Mouse (Mus musculus): ENCODE data around the gene Rhof.

Gene Rhof

DNA sequence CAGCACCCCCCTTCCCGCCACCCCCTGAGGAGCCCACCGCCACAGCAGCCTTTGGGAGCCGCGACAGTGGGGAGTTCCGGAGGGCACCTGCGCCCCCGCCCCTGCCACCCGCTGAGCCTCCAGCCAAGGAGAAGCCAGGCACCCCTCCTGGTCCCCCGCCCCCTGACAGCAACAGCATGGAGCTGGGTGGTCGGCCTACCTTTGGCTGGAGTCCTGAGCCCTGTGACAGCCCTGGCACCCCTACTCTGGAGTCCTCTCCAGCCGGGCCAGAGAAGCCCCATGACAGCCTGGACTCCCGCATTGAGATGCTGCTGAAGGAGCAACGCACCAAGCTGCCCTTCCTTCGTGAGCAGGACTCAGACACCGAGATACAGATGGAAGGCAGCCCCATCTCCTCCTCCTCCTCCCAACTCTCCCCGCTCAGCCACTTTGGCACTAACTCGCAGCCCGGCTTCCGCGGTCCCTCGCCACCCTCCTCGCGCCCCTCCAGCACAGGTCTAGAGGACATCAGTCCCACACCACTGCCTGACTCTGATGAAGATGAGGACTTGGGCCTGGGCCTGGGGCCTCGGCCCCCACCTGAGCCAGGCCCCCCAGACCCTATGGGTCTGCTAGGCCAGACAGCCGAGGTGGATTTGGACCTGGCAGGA, 15.7 kb upstream of the Rhof start:
- no peak for DNase-seq (ENCODE audit: low read depth, low spot score)

DNA sequence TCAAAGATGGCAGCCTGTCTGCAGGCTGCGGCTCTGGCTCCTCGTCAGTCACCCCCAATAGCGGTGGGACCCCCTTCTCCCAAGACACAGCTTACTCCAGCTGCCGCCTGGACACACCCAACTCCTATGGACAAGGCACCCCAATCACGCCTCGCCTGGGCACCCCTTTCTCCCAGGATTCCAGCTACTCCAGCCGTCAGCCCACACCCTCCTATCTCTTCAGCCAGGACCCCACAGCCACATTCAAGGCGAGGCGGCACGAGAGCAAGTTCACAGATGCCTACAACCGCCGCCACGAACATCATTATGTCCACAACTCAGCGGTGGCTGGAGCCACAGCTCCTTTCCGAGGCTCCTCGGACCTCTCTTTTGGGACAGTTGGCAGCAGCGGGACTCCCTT, 15.1 kb upstream of the Rhof start:
- DNase-seq (ENCODE audit: low read depth, low spot score) = no peak

DNA sequence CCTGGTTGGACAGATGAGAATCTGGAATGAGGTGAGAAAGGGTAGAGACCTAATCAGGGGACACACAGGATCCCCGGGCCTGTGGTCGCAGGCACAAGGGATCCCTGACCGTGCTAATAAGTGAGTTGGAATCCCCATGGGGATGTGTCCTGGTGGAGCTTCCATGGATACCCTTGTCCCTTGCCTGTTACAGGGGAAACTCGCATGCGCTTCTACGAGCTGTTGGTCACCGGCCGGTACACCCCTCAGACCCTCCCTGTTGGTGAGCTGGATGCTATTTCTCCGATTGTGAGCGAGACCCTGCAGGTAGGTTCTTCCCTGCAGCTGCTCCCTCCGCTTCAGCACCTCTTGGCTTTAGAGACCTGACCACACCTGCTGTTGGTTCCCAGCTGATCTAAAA, 13.9 kb upstream of the Rhof start:
- no peak for DNase-seq (ENCODE audit: low read depth, low spot score)

DNA sequence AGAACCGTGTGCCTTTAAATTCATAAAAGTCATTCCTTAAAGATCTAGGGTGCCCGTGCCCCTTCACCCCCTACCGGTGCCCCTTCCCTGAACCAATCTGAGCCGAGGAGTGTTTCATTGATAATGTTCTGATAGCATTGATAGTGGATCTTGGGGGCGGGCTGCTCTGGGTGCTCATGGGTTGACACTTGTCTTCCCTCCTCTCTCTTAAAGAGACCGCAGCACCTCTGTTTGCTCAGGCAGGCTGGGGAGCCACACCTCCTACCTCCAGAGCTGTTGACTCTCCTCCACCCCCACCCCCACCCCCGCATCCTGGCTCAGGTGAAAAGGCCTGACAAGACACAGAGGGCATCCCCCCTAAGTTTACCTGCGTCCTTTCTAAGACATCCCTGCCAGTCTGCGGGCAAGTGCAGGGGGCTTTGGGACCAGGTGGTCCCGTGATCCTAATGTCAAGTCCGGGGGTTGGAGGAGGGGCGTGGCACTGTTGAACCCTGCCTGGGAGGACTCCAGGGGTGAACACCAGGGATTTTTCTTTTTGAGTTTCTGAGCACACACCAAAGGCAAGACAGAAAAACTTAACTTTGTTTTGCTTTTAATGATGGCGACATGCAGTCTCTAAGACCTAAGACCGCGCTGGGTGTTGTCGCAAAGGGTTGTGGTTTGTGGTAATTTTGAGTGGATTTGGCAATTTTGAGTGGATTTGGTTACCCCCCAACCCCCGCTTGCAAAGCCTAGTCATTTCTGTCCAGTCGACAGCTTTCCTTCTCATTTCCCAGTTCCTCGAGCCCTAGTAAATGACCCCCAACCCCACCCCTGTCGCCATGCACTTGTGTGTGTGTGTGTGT, 12.5 kb upstream of the Rhof start:
- DNase-seq (ENCODE audit: low read depth, low spot score) = no peak

DNA sequence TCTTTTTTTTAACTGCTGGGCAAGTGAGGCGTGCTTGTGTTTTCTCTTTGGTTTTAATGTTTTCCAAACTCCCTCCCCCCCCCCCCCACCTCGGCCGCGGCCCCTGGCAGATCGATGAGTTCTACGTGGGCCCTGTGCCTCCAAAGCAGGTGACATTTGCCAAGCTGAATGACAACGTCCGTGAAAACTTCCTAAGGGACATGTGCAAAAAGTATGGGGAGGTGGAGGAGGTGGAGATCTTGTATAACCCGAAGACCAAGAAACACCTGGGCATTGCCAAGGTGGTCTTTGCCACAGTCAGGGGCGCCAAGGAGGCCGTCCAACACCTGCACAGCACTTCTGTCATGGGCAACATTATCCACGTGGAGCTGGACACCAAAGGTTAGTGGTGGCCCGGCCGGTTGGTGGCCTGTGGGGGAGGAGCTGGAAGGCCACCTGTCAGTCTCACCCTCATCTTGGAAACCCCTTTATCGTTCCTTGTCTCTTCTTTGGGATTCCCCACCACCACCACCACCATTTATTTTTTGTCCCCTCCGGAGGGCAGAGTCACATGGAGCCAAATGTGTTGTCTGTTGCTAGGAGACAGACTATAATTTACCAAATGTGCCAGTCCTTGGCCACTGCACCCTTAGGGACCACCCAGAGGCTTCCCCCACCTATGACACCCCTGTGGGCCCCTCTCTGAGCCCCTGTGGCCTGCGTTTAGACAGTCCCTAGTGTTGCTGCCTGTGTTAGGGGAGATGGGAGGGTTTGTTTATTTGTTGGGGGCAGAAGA, 11.7 kb upstream of the Rhof start:
- DNase-seq (ENCODE audit: low read depth, low spot score) = no peak

DNA sequence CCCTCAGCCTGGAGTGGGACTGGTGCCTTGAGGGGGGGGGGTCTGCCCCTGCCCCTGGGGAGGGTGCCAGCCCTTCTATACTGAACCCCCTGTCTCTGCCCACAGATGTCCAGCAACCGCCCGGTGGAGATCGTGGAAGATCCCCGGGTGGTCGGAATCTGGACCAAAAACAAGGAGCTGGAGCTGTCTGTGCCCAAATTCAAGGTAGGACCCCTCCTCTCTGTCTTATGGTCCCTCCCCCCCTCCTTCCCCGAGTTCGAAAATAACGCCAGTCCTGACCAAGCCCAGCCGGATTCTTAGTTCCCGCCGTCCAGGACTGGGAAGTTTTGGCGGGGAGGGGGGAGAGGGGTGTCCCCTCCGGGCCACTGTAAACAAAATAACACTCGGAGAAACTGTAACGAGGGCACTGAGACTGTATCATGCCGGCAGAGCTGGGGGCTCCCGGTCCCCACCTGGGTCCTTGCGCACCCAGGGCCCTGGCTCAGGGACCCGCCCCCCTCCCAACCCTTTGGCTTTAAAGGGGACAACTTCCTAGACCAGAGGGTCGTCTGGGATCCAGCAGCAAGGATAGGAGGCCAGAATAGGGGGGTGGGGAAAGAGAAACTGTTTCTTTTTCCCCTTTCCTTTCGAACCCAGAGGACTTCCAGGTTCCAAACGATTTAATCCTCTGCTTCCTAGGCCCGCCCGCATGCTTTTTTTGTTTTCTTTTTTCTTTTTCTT, 10.9 kb upstream of the Rhof start:
- DNase-seq (ENCODE audit: low read depth, low spot score) = peak; percentile 62

DNA sequence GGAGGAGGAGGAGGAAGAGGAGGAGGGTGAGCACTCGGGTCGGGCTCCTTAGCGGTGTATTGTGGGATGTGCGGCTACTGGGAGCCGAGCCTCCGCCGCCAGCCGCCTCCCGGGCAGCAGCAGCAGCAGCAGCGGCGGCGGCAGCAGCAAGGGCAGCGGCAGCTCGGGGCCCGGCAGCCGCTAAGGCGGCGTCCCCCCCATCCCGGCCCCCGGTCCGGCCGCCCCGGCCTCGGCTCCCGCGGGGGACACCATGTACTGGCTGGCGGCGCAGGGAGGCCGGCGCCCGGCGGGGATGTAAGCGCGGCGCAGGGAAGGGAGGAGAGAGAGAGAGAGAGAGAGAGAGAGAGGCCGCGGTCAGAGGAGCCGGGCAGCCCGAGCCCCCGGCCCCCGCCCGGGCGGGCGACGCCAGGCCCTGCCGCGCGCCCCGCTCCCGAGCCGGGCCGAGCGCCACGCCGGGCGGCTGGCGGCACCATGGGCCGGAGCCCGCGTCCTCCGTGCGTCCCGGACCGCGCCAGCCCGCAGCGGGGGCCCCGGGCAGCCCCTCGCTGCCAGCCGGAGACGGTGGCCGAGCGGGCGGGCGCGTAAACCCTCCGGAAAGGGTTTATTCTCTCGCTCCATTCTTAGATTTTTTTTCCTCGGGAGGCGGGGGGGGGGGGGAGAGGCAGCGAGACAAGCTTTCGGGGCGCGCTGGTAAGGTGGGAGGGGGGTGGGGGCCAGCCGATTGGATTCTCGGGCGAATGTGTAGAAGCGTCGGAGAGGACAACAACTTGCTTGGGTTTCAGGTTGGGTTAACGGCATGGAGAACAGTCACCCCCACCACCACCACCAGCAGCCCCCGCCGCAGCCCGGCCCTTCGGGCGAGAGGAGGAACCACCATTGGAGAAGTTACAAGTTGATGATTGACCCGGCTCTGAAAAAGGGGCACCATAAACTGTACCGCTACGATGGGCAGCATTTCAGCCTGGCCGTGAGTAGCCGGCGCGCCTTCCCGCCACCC, 10.0 kb upstream of the Rhof start, which contains the start of gene Setd1b:
Gene Setd1b (plus strand): TSS at position 33 of the 997 bp plus-strand sequence.
- DNase-seq (ENCODE audit: low read depth, low spot score) = no peak

DNA sequence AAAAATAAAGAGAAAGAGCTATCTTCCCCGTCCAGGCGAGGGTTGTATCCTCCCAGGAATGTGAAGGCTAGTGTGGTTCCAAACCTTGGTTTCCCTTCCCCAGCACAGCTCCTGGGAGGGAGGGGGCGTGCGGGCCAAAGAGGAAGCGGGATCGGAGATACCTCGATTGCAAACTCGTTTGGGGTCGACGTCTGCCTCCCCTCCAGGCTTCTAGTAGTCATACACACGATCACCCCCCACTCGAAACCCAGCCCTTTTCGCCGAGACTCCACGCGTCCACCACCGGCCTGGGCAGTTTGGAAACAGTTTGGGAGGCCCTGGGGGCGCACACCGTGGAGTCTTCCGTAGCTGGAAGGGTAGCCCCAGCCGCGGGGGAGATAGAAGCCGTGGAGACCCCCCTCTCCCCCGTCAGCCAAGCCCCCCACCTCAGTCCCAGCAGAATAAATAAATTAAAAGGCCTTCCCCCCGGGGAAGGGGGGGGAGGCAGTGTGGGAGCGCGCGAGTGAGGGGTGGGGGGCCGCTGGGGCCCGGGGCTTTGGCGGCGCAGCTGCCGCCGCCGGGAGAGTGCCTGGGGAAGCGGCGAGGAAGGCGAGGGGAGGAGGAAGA, 9.2 kb upstream of the Rhof start:
- DNase-seq (ENCODE audit: low read depth, low spot score) = peak; percentile 57

DNA sequence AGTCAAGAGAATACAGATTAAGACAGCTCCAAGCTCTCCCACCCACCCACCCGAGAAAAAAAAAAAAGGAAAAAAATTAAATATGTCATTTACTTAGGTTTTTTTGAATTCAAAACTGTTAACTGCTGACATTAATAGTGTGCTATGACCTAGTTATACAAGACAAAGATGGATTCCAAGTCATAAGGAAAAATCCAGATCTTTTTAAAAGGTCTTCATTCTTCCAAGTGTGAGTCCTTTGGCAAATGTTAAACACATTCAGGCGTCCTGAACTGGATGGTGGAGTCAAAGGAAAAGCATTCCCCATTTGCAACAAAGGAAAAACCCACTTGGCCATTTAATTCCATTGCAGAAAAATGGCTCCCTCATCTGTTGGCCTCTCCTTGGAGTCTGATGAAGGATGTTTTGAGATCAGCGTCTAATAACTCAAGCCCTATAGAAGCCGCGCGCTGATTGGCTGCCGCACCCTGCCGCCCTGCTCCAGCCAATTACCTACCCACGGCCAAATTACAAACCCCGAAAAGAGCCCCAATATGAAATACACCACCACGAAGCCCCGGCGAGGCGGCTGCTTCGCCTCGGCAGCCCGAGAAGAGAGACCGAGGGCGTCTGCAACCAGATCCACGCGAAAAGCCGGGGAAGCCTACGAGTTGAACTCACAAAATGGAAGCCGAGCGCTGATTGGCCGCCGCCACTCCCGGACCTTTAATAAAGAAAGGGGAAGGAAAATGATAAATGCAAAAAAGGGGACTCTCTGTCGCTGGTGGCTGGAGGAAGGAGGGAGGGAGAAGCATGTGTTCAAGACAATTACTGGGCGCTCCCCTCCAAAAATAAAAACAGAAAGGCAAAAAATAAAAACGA, 8.4 kb upstream of the Rhof start:
- peak; percentile 95 for DNase-seq (ENCODE audit: low read depth, low spot score)

DNA sequence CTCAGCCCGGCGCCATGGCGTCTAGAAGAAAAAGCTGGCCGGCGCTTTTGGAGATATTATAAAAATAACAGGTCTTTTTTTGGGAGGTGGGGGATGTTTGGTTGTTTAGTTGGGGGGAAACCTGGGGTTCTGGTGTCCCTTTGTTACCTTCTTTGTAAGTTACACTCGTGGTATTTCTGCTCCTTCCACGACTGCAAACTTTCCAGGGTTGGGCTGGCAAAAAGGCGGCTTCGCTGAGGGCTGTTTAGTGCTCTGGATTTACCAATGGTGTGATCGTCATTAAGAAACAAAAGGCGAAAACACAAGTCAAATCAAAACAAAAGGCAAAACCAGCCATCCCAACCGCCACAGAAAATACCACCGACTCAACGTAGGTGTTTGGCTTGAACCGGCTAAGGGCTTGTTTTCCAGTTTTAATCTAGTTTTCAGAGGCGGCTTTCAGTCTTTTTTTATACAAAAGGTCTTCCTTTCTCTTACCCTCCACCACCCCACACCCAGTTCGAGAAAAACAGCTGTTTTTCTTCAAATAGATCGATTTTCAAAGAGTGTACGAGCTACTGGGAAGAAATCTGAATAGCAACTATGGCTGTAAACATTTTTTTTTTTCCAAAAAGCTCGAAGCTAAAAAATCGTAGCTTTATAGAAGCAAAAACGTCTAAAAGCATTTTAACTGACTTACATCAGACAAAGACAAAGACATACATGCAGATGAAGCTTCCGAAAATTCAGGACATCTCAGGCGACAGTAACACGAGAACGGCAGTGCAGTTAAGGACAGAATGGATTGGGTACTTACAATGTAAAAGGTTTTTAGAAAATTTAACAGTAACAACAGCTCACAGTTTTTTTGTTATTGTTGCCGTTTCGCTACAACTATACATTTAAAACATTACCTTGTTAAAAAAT, 7.5 kb upstream of the Rhof start:
- DNase-seq (ENCODE audit: low read depth, low spot score) = no peak

DNA sequence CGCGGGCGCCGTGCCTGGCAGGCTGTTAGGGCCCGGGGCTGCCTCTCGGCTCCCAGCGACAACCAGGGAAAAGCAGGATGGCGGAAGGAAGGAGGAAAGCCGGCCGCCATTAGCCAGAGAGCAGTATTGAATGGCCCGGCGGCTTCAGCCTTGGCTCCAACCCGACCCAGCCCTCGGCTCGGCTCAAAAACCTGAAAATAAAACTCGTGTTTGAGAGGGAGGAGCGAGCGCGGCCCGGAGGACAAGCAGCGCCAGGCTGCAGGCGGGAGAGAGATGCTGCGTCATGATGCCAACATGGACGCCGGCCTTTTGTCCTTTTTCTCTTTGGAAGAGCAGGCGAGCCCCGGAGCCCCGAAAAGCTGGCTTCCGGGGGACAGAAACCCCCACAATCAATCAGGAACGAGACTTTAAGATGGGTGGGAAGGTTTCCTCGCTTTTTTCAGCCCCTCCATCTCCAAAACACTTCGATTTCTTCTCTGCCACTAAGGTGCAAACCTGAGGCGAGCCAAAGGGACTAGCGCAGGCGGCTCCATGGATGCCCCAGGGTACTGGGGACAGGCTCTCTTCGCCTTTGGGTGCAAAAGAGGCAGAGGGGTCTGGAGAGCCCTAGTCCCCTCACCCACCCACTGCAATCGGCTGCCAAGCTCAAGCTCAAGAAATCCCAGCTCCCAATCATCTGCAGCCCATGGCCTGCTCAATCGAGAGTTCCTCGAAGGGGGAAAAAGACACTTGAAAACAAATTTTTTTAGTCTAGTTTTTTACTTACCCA, 6.6 kb upstream of the Rhof start:
- peak; percentile 59 for DNase-seq (ENCODE audit: low read depth, low spot score)

DNA sequence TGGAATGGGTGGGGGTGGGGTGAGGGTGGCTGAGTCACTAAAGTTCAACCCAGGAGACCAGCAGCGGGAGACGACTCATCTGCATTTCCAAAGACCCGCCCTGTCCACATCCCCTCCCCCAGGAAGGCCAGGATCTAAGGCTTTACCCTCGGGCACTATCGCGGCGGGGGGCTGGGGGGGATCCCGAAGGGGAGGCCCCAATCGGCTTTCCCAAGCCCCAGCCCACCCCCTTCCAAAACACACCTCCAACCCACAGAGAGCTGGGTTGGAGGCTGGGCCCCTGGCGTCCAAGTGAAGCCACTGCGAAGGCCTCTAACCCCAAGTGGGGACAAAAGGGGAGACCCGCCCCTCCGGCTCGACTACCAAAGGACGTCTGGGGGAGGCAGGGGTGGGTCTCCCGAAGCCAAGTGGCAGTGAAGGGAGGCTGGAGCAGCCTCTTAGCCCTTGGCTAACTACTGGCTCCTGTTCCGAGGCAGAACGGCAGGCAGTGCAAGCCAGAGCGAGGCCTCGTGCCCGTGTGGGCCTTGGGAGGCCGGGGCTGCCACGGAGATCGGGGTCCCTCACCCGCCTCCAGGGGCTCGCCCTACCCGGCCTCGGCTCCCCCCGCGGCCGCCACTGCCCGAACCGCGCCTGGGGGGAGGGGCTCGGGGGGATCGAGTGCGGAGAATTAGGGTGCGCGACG, 5.9 kb upstream of the Rhof start:
- peak; percentile 76 for DNase-seq (ENCODE audit: low read depth, low spot score)

DNA sequence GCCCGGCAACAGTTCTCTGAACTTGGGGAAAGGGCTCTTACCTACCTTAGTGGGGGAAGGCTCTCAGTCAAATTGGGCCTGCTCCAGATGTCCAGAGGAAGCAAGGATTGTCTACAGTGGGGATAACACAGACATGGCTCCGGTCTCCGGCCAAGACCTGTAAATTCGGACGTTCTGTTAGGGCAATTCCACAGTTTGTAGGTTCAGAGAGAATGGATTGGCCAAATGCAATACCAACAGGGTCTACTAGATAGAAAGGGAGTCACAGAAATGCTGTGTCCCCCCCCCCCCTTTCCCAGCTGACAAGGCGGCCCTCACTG, 5.4 kb upstream of the Rhof start:
- DNase-seq (ENCODE audit: low read depth, low spot score) = no peak

DNA sequence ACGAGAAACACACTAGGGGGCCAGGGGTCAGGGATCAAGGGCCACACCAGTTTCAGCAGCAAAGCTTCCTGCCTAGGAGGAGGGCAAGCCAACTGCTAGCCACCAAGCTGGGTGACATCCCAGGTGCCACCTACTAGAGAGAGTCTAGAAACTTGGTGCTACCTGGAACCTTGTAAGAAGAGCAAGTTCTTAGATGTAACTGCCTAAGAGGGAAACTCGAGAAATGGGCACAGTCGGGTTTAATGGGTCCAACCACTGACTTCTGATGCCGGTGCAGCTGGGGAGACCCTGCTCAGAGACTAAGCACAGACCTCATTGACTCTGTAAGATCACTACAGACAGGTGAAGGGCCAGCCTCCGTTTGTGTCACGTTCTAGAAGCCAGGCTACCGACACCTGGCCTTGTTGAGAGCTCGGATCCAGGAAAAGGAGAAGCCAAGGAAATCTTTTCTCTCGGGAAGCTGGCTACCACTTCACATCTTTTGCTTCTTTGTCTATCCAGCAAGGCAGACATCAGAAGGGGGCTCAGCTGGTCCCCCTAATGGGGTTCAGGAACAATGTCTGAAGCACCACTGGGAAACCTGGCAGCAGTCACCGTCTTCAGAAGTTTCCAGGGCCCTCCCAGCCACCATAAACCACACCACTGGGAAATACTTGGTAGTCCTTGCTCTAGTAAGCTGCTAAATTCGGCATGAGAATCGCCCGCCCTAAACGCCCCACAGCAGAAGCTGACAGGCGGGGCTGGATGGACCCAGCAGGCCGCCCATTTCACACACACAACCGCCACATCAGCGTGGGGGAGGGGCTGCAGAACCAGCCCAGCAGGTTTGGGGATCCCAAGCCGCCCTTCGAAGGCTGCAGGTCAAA, 4.8 kb upstream of the Rhof start:
- DNase-seq (ENCODE audit: low read depth, low spot score) = peak; percentile 66

DNA sequence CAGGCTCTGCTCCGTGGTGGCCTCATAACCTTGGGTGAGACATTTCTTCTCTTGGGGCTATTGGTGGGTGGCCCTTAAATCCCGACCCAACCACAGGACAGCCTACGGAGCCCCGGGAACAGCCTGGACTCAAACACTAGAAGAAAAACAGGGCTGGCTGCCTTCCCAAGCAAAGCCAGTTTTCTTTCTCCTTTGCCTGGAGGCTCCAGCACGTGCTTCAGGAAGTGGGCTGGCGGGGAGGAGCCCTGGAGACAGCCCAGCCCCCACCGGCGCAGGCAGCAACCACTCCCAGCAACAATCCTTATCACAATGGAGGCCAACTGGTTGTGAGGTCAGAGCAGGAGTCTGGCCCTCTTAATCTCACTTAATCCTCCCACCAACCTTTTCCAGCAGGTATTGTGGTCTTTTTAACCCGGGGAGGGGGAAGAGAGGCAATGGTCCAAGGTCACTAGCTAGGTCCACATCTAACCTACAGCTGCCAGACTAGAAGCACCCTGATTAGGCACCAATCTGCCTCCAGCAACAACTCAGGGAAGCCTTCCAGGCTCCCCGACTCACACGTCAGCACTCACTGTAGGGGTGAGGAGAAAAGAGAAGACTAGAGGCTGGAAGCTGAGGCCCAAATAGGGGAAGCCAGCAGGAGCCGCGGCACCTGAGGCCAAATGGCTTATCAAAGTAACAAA, 4.0 kb upstream of the Rhof start:
- DNase-seq (ENCODE audit: low read depth, low spot score) = peak; percentile 63
